Mouse (Mus musculus) right cerebral cortex, postnatal 25 days (tissue): ENCODE results near the gene Dse.
A peak's percentile ranks its signal among the peaks of the same experiment; 100 is the strongest.

ENCODE experiments used
- DNase-seq: peaks from one replicate; pipeline ENCODE4 v3.0.0; 2022

Dse gene

GRCm38 (mm10) chr10:34127392-34128378, 79.8 kb downstream of the Dse start, which contains the start of gene Calhm6:
Calhm6 (minus strand) TSS chr10:34127984.
- DNase-seq: peak; percentile 54

GRCm38 (mm10) chr10:34118421-34118820, 89.1 kb downstream of the Dse start:
- no peak for DNase-seq

GRCm38 (mm10) chr10:34117770-34118169, 89.7 kb downstream of the Dse start:
- DNase-seq: no peak

- DNase-seq: no peak
Measured at GRCm38 (mm10) chr10:34117131-34117530, 90.4 kb downstream of the Dse start.

GRCm38 (mm10) chr10:34111964-34112738, 95.4 kb downstream of the Dse start:
- DNase-seq: no peak

DNA sequence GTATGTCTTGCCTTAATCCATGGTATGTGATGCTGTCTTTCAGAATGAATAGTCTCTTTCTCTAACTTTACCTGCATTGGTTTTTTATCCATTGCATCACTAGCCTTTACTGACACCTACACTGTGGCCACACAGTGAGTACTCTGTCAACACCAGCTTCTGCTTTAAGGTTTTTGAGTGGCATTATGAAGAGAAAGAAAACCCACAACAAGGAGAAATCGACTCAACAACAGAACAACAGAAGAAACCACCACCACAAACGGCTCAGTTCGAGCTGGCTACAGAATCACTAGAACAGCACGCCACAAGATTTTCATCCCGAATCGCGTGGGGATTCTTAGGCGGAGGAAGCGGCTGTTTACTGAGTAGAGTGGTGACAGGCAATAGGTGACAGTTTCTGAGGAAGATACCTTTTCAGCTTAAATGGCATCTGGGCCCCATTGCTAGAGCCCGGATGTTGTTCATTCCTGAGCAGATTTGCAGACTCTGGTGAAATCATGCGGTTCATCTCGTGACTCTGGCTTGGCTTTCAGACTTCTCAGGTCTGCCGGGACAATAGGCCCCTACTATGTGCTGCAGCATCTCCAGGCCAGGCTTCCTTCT, 96.6 kb downstream of the Dse start:
- no peak for DNase-seq
